In genomic region chr17:68165171-68165825, GRCm38 (mm10) we compare ENCODE assay signal across 9 mouse cellular contexts.
DNase-seq lines count a peak whose midpoint lies in the region; ATAC-seq and TF ChIP-seq lines count a peak whose summit lies in the region.
"Had no signal": no experiment of that assay in that cellular context is flagged by ENCODE, and none has a peak within 500 bp of the region (broad histone marks: within the 10 kb centered on the region; RNA-seq: fewer than 3 reads in every experiment).

No protein-coding gene starts in this region.

- H3K4me1 ChIP-seq in kidney, embryonic 15.5 days: peaks cover 12% of the 10 kb centered on the region
- H3K4me1 ChIP-seq in lung, embryonic 14.5 days (ENCODE audit: insufficient read depth): peaks cover 17% of the 10 kb centered on the region
- no peaks in the 10 kb centered on the region for H3K4me1 ChIP-seq in neural tube, embryonic 15.5 days

- no peak for DNase-seq in kidney, postnatal 36 days
- DNase-seq in NIH3T3 (ENCODE audit: low read depth): peak; percentile 80
- peak; percentile 33 to 36 for DNase-seq in heart, adult 9 months (ENCODE audit: low spot score in 2 of 2)
- DNase-seq in lung, embryonic 14.5 days: peak; percentile 91
- no peak for DNase-seq in thymus, postnatal 14 days
- no peak for DNase-seq in layer of hippocampus, adult 9-11 months
- DNase-seq: cerebellum, adult 9-10 months had no signal

- H3K4me2 ChIP-seq in kidney, embryonic 15.5 days: no peak overlapping the region
- H3K4me2 ChIP-seq in lung, embryonic 14.5 days: peak overlapping the region; percentile 18
- H3K4me2 ChIP-seq in neural tube, embryonic 15.5 days: no peak overlapping the region

- no peaks in the 10 kb centered on the region for H3K36me3 ChIP-seq in kidney, embryonic 15.5 days
- no peaks in the 10 kb centered on the region for H3K36me3 ChIP-seq in lung, embryonic 14.5 days (ENCODE audit: insufficient read depth)
- no peaks in the 10 kb centered on the region for H3K36me3 ChIP-seq in neural tube, embryonic 15.5 days

- peak overlapping the region; percentile 20; the same call in 1 of the 2 replicates for H3K27ac ChIP-seq in kidney, embryonic 15.5 days
- H3K27ac ChIP-seq in lung, embryonic 14.5 days (ENCODE audit: low read depth): peak overlapping the region; percentile 81
- no peak overlapping the region for H3K27ac ChIP-seq in neural tube, embryonic 15.5 days (replicated peaks)

- ATAC-seq in kidney, embryonic 15.5 days (replicated peaks; ENCODE audit: low FRiP score): 0 out of 2 replicates have a peak, but pooled peaks have one; percentile 15
- ATAC-seq in lung, embryonic 14.5 days (ENCODE audit: insufficient read depth): peak; percentile 89
- no peak for ATAC-seq in neural tube, embryonic 15.5 days (ENCODE audit: low FRiP score)

- no peak for TF ChIP-seq CTCF in lung, embryonic 14.5 days (IDR thresholded peaks at IDR 0.05; ENCODE audit: low read depth)

- WGBS in kidney, embryonic 15.5 days: 47% methylated on average over 15 of the region's 15 CpGs
- WGBS in lung, embryonic 14.5 days: 13% methylated on average over 15 of the region's 15 CpGs
- WGBS in neural tube, embryonic 15.5 days: 78% methylated on average over 15 of the region's 15 CpGs

- no peaks in the 10 kb centered on the region for H3K27me3 ChIP-seq in kidney, embryonic 15.5 days
- H3K27me3 ChIP-seq in lung, embryonic 14.5 days (ENCODE audit: insufficient read depth, low read length): no peaks in the 10 kb centered on the region
- no peaks in the 10 kb centered on the region for H3K27me3 ChIP-seq in neural tube, embryonic 15.5 days (replicated peaks)

- no peak overlapping the region for H3K9ac ChIP-seq in kidney, embryonic 15.5 days
- no peak overlapping the region for H3K9ac ChIP-seq in lung, embryonic 14.5 days
- H3K9ac ChIP-seq in neural tube, embryonic 15.5 days (replicated peaks): no peak overlapping the region

- H3K4me3 ChIP-seq in kidney, embryonic 15.5 days (replicated peaks): no peak overlapping the region
- no peak overlapping the region for H3K4me3 ChIP-seq in lung, embryonic 14.5 days (ENCODE audit: low read depth, low read length)
- H3K4me3 ChIP-seq in neural tube, embryonic 15.5 days (replicated peaks): no peak overlapping the region

- H3K9me3 ChIP-seq in kidney, embryonic 15.5 days (replicated peaks): no peaks in the 10 kb centered on the region
- no peaks in the 10 kb centered on the region for H3K9me3 ChIP-seq in lung, embryonic 14.5 days (ENCODE audit: low read depth, low read length)
- H3K9me3 ChIP-seq in neural tube, embryonic 15.5 days (replicated peaks): no peaks in the 10 kb centered on the region

Comparison
In these comparisons a context has a peak if more than half of its experiments do, and no peak if none do; other contexts are left out.
1. DNase-seq: peak in NIH3T3 (single experiment), heart, adult 9 months (2 of 2) and lung, embryonic 14.5 days (single experiment); none in kidney, postnatal 36 days (0 of 2), thymus, postnatal 14 days (single experiment) and layer of hippocampus, adult 9-11 months (single experiment).